Mouse (Mus musculus) cerebellum, adult 2 months (tissue): ENCODE data around the gene Slc1a2. TPM values are rescaled to one million over a fixed set of nuclear protein-coding genes. Genes with fewer than 3 reads are reported as not detected.

Experiments
- DNase-seq, 2 experiments: peaks; one replicate each; pipeline ENCODE4 v3.0.0; 2021
- H3K27ac ChIP-seq: fragments of 200-500 bp; 2 replicates; pipeline ENCODE4 v1.5.1; 2012; ENCODE audit warnings: low read length, control low read depth, inconsistent platforms; ENCODE audit not compliant: insufficient read depth
- H3K27me3 ChIP-seq: fragments of 200-500 bp; 2 replicates; pipeline ENCODE4 v1.6.1; 2012; ENCODE audit warnings: inconsistent platforms, mild to moderate bottlenecking, low read length, moderate library complexity; ENCODE audit not compliant: control insufficient read depth, insufficient read depth
- H3K4me1 ChIP-seq: fragments of 200-500 bp; 2 replicates; pipeline ENCODE4 v1.6.1; 2011; ENCODE audit warnings: low read length; ENCODE audit not compliant: control insufficient read depth, insufficient read depth
- H3K4me3 ChIP-seq: fragments of 200-500 bp; replicated peaks from 2 replicates; pipeline ENCODE3; 2011; ENCODE audit warnings: mild to moderate bottlenecking, low read depth, low read length, control low read depth; ENCODE audit not compliant: insufficient read depth
- CTCF ChIP-seq: fragments of 200-500 bp; IDR thresholded peaks from 2 replicates; pipeline ENCODE4 v1.5.1; 2011; ENCODE audit warnings: low read depth, mild to moderate bottlenecking, control low read depth, low read length, moderate library complexity, borderline replicate concordance; ENCODE audit not compliant: insufficient read depth
- POLR2A ChIP-seq: fragments of 200-500 bp; IDR thresholded peaks from 2 replicates; pipeline ENCODE4 v1.6.1; 2011; ENCODE audit warnings: low read length, control low read depth, borderline replicate concordance; ENCODE audit not compliant: insufficient read depth
- WGBS: fragments of 180-500 bp; shearing (Covaris S2); methylation state at CpG from one replicate; pipeline ENCODE4 v1.1.7; 2018; 5-methylcytosine and 5-hydroxymethylcytosine counted together
- polyA plus RNA-seq: library from polyadenylated mRNA; depleted of rRNA; stranded (reverse); fragments of >200 nt; gene quantifications from 2 replicates; pipeline ENCODE4 v1.2.3, GENCODE M21; 2012

The Slc1a2 gene
- polyA plus RNA-seq, 1 experiment = 219 TPM

GRCm38 (mm10) chr2:102792804-102793203, 134.3 kb downstream of the Slc1a2 start:
- Histone ChIP-seq H3K4me3 (no peak overlapping the region), H3K27me3 (no peaks in the 10 kb centered on the region), H3K4me1 (no peaks in the 10 kb centered on the region), H3K27ac (no peak overlapping the region)
- 83% methylated on average over 6 of the region's 6 CpGs for WGBS
- no peak for DNase-seq
- no peak for TF ChIP-seq CTCF
- no peak for TF ChIP-seq POLR2A

- Histone ChIP-seq H3K4me3 (no peak overlapping the region), H3K4me1 (no peaks in the 10 kb centered on the region), H3K27ac (no peak overlapping the region), H3K27me3 (no peaks in the 10 kb centered on the region)
- no peak for DNase-seq
- WGBS = 93% methylated on average over 3 of the region's 3 CpGs
- TF ChIP-seq POLR2A = no peak
- no peak for TF ChIP-seq CTCF
Observed at GRCm38 (mm10) chr2:102795034-102795433, 136.6 kb downstream of the Slc1a2 start.

- 69% methylated on average over 2 of the region's 2 CpGs for WGBS
- Histone ChIP-seq H3K4me3 (no peak overlapping the region), H3K4me1 (no peaks in the 10 kb centered on the region), H3K27ac (no peak overlapping the region), H3K27me3 (no peaks in the 10 kb centered on the region)
- TF ChIP-seq POLR2A = no peak
- no peak for TF ChIP-seq CTCF
- DNase-seq = no peak
Observed at GRCm38 (mm10) chr2:102798149-102798548, 139.7 kb downstream of the Slc1a2 start.

GRCm38 (mm10) chr2:102801899-102802298, 143.4 kb downstream of the Slc1a2 start:
- H3K4me3 ChIP-seq = no peak overlapping the region
- no peaks in the 10 kb centered on the region for H3K27me3 ChIP-seq
- no peak for DNase-seq
- no peaks in the 10 kb centered on the region for H3K4me1 ChIP-seq
- TF ChIP-seq CTCF = no peak
- no peak for TF ChIP-seq POLR2A
- H3K27ac ChIP-seq = no peak overlapping the region
- WGBS = 91% methylated on average over 1 of the region's 1 CpGs

- H3K4me3 ChIP-seq = no peak overlapping the region
- H3K27me3 ChIP-seq = no peaks in the 10 kb centered on the region
- H3K4me1 ChIP-seq = no peaks in the 10 kb centered on the region
- H3K27ac ChIP-seq = no peak overlapping the region
- DNase-seq = peak in 1 of 2 experiments; percentile 24
- WGBS = 20% methylated on average over 2 of the region's 2 CpGs
- no peak for TF ChIP-seq CTCF
- no peak for TF ChIP-seq POLR2A
Observed at GRCm38 (mm10) chr2:102804109-102804508, 145.7 kb downstream of the Slc1a2 start.

- H3K27me3 ChIP-seq = no peaks in the 10 kb centered on the region
- no peak for DNase-seq
- 85% methylated on average over 6 of the region's 6 CpGs for WGBS
- no peak overlapping the region for H3K4me3 ChIP-seq
- no peaks in the 10 kb centered on the region for H3K4me1 ChIP-seq
- TF ChIP-seq CTCF = no peak
- H3K27ac ChIP-seq = no peak overlapping the region
Observed at GRCm38 (mm10) chr2:102805283-102805682, 146.8 kb downstream of the Slc1a2 start.

GRCm38 (mm10) chr2:102805761-102806496, 147.5 kb downstream of the Slc1a2 start:
- Histone ChIP-seq H3K4me1 (no peaks in the 10 kb centered on the region), H3K4me3 (no peak overlapping the region), H3K27me3 (no peaks in the 10 kb centered on the region), H3K27ac (no peak overlapping the region)
- 88% methylated on average over 4 of the region's 4 CpGs for WGBS
- no peak for TF ChIP-seq CTCF
- TF ChIP-seq POLR2A = no peak
- no peak for DNase-seq

GRCm38 (mm10) chr2:102807633-102808032, 149.2 kb downstream of the Slc1a2 start:
- no peak for DNase-seq
- Histone ChIP-seq H3K4me1 (no peaks in the 10 kb centered on the region), H3K27ac (no peak overlapping the region), H3K4me3 (no peak overlapping the region), H3K27me3 (no peaks in the 10 kb centered on the region)
- WGBS = 73% methylated on average over 3 of the region's 3 CpGs
- TF ChIP-seq POLR2A (no peak), CTCF (no peak)
